Mouse (Mus musculus): ENCODE measurements around the gene Csf2rb2.
"Not testable (repeated sequence)": the region's sequence is repeated elsewhere in the genome, so short reads cannot be mapped to it uniquely, and the experiment has no call there.

Csf2rb2 gene

GRCm38 (mm10) chr15:78257326-78258050 lies 48.0 kb downstream of the Csf2rb2 start:
- peak in 1 of 2 experiments; percentile 70 for DNase-seq (ENCODE audit: low spot score in 2 of 2)

GRCm38 (mm10) chr15:78256602-78257259 lies 48.8 kb downstream of the Csf2rb2 start:
- not testable (repeated sequence) for DNase-seq (ENCODE audit: low spot score in 2 of 2)

GRCm38 (mm10) chr15:78254751-78255150 lies 50.8 kb downstream of the Csf2rb2 start:
- DNase-seq (ENCODE audit: low spot score in 2 of 2), result peak in 1 of 2 experiments; percentile 64

GRCm38 (mm10) chr15:78248410-78248809 lies 57.1 kb downstream of the Csf2rb2 start:
- DNase-seq (ENCODE audit: low spot score in 2 of 2), result no peak

GRCm38 (mm10) chr15:78247659-78248058 lies 57.9 kb downstream of the Csf2rb2 start:
- no peak for DNase-seq (ENCODE audit: low spot score in 2 of 2)

- DNase-seq (ENCODE audit: low spot score in 2 of 2), result no peak
Observed at GRCm38 (mm10) chr15:78246143-78247116, 59.1 kb downstream of the Csf2rb2 start.

GRCm38 (mm10) chr15:78244695-78245492 lies 60.6 kb downstream of the Csf2rb2 start, which contains the start of gene Ncf4:
TSS of gene Ncf4 (plus strand) at chr15:78244801.
- no peak for DNase-seq (ENCODE audit: low spot score in 2 of 2)

GRCm38 (mm10) chr15:78243774-78244173 lies 61.7 kb downstream of the Csf2rb2 start:
- peak in 1 of 2 experiments; percentile 21 for DNase-seq (ENCODE audit: low spot score in 2 of 2)

- no peak for DNase-seq (ENCODE audit: low spot score in 2 of 2)
Observed at GRCm38 (mm10) chr15:78243061-78243460, 62.5 kb downstream of the Csf2rb2 start.

GRCm38 (mm10) chr15:78241335-78241734 lies 64.2 kb downstream of the Csf2rb2 start:
- no peak for DNase-seq (ENCODE audit: low spot score in 2 of 2)

- no peak for DNase-seq (ENCODE audit: low spot score in 2 of 2)
Observed at GRCm38 (mm10) chr15:78239956-78240617, 65.4 kb downstream of the Csf2rb2 start.

GRCm38 (mm10) chr15:78239453-78239852 lies 66.1 kb downstream of the Csf2rb2 start:
- peak in 1 of 2 experiments; percentile 58 for DNase-seq (ENCODE audit: low spot score in 2 of 2)

- no peak for DNase-seq (ENCODE audit: low spot score in 2 of 2)
Observed at GRCm38 (mm10) chr15:78234823-78235509, 70.6 kb downstream of the Csf2rb2 start.

Measured in left cerebral cortex, adult 9 months (tissue).